9 mouse cellular contexts compared by ENCODE assay signal in the genomic region with DNA sequence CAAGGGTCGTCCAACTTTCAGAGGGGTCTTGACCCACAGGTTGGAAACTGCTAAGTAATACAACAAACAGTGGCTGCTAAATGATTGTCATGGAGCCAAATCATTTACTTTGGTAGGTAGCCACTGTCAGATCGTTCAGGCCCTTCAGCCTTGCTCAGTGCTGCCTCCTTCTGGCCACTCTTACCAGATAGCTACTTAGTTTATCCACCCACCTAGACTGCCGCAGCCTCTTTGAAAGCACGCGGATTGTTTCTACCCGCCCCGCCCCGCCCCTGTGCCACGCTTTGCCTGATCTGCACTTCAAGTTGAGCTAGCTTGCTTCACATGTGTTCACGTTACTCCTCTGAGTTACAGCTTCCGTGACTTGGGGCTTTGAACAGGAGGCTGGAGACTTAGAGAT. TPM values are rescaled to one million over a fixed set of nuclear protein-coding genes. Genes with fewer than 3 reads are reported as not detected.
DNase-seq lines count a peak whose midpoint lies in the region; ATAC-seq and TF ChIP-seq lines count a peak whose summit lies in the region.
"Had no signal": no experiment of that assay in that cellular context is flagged by ENCODE, and none has a peak within 500 bp of the region (broad histone marks: within the 10 kb centered on the region; RNA-seq: fewer than 3 reads in every experiment).

No protein-coding gene starts in this region.

- H3K36me3 ChIP-seq in kidney, adult 2 months (ENCODE audit: control insufficient read depth, insufficient read depth, low read length), result no peaks in the 10 kb centered on the region
- no peaks in the 10 kb centered on the region for H3K36me3 ChIP-seq in kidney, embryonic 14.5 days (ENCODE audit: control insufficient read depth, insufficient read depth, low read length)
- no peaks in the 10 kb centered on the region for H3K36me3 ChIP-seq in limb, embryonic 10.5 days
- no peaks in the 10 kb centered on the region for H3K36me3 ChIP-seq in splenic B cell, adult 2 months (ENCODE audit: control insufficient read depth, insufficient read depth, low read length, poor library complexity, severe bottlenecking)
- H3K36me3 ChIP-seq: heart, embryonic 15.5 days had no signal

- intact Hi-C loops in gastrocnemius, postnatal 36 days (cut with DNase I), result no loop called here

- no peak overlapping the region for H3K4me2 ChIP-seq in kidney, embryonic 14.5 days (replicated peaks; ENCODE audit: low read depth, low read length)
- H3K4me2 ChIP-seq: heart, embryonic 15.5 days had no signal

- no peaks in the 10 kb centered on the region for H3K27me3 ChIP-seq in kidney, adult 2 months (replicated peaks; ENCODE audit: control insufficient read depth, insufficient read depth, low read length)
- H3K27me3 ChIP-seq in kidney, embryonic 14.5 days (ENCODE audit: control insufficient read depth, insufficient read depth, low read length), result no peaks in the 10 kb centered on the region
- H3K27me3 ChIP-seq in limb, embryonic 10.5 days (ENCODE audit: low read depth, poor library complexity, severe bottlenecking), result 0 out of 2 replicates have a peak, but pooled peaks cover 3% of the 10 kb centered on the region
- no peaks in the 10 kb centered on the region for H3K27me3 ChIP-seq in splenic B cell, adult 2 months (ENCODE audit: control insufficient read depth, insufficient read depth, low read length, poor library complexity, severe bottlenecking)

- H3K9me3 ChIP-seq in kidney, embryonic 14.5 days (ENCODE audit: control insufficient read depth, low read length), result no peaks in the 10 kb centered on the region
- no peaks in the 10 kb centered on the region for H3K9me3 ChIP-seq in limb, embryonic 10.5 days (replicated peaks)
- H3K9me3 ChIP-seq: heart, embryonic 15.5 days had no signal

- peak; percentile 31 for DNase-seq in kidney, adult 2 months
- peak; percentile 86 for DNase-seq in ES-CJ7 (ENCODE audit: low read depth, low spot score)
- peak; percentile 63 for DNase-seq in limb, embryonic 10.5 days (ENCODE audit: low spot score)
- peak; percentile 25 for DNase-seq in splenic B cell, adult 2 months (ENCODE audit: low read depth, low spot score)
- no peak for DNase-seq in gastrocnemius, postnatal 36 days

- no peak overlapping the region for H3K9ac ChIP-seq in kidney, embryonic 14.5 days (ENCODE audit: low read depth, low read length)
- H3K9ac ChIP-seq: heart, embryonic 15.5 days had no signal

- peak; percentile 83 for TF ChIP-seq CTCF in kidney, adult 2 months (conservative IDR thresholded peaks at IDR 0.05; ENCODE audit: insufficient read depth, insufficient read length, low read depth, low read length)
- TF ChIP-seq CTCF in bone marrow, adult 2 months (IDR thresholded peaks at IDR 0.05; ENCODE audit: control insufficient read depth, insufficient read depth, low read length), result peak; percentile 47

- no peak for TF ChIP-seq POLR2A in kidney, adult 2 months (IDR thresholded peaks at IDR 0.05; ENCODE audit: low read depth, low read length)
- TF ChIP-seq POLR2A in bone marrow, adult 2 months (IDR thresholded peaks at IDR 0.05; ENCODE audit: borderline replicate concordance, control insufficient read depth, low read depth, low read length), result no peak

- no peak overlapping the region for H3K27ac ChIP-seq in kidney, adult 2 months (ENCODE audit: insufficient read depth, low read depth, low read length)
- H3K27ac ChIP-seq in kidney, embryonic 14.5 days (ENCODE audit: low read depth, low read length), result no peak overlapping the region
- no peak overlapping the region for H3K27ac ChIP-seq in bone marrow, adult 2 months (ENCODE audit: control insufficient read depth, insufficient read depth, low read depth, low read length, poor library complexity)
- no peak overlapping the region for H3K27ac ChIP-seq in limb, embryonic 10.5 days
- H3K27ac ChIP-seq: heart, embryonic 15.5 days had no signal

- H3K4me1 ChIP-seq in kidney, adult 2 months (ENCODE audit: control insufficient read depth, insufficient read depth, low read length), result no peaks in the 10 kb centered on the region
- H3K4me1 ChIP-seq in kidney, embryonic 14.5 days (ENCODE audit: control insufficient read depth, insufficient read depth, low read length), result no peaks in the 10 kb centered on the region
- no peaks in the 10 kb centered on the region; the same call in 1 of the 2 replicates for H3K4me1 ChIP-seq in bone marrow, adult 2 months (ENCODE audit: control insufficient read depth, insufficient read depth, low read length)
- no peaks in the 10 kb centered on the region for H3K4me1 ChIP-seq in limb, embryonic 10.5 days
- H3K4me1 ChIP-seq: heart, embryonic 15.5 days had no signal

- no peak overlapping the region for H3K4me3 ChIP-seq in kidney, adult 2 months (ENCODE audit: insufficient read depth, low read depth, low read length)
- H3K4me3 ChIP-seq in kidney, embryonic 14.5 days (ENCODE audit: low read length), result no peak overlapping the region
- no peak overlapping the region for H3K4me3 ChIP-seq in bone marrow, adult 2 months (replicated peaks; ENCODE audit: control insufficient read depth, low read depth, low read length)
- no peak overlapping the region for H3K4me3 ChIP-seq in limb, embryonic 10.5 days
- H3K4me3 ChIP-seq: heart, embryonic 15.5 days had no signal

- WGBS in kidney, adult 2 months, result 15% methylated on average over 11 of the region's 11 CpGs
- 21% methylated on average over 11 of the region's 11 CpGs for WGBS in kidney, embryonic 14.5 days
- 14% methylated on average over 11 of the region's 11 CpGs for WGBS in bone marrow, adult 2 months
- 32% methylated on average over 11 of the region's 11 CpGs for WGBS in limb, embryonic 10.5 days

- ATAC-seq in kidney, embryonic 14.5 days (ENCODE audit: low FRiP score, low TSS enrichment), result no peak

RNA-seq across cellular contexts. Expression of a gene that starts 14.6 kb away (rescaled TPM):
- 0.59 and 0.73 TPM in 2 replicates for polyA plus RNA-seq in kidney, adult 2 months (2012; rRNA removed)
- polyA plus RNA-seq in kidney, embryonic 14.5 days (2014; fragmentation: Nextera tagmentation; extraction: Ambion mirVana), result not detected in 2 replicates
- 1.2 TPM in 1 of 2 replicates, not detected in the other for polyA plus RNA-seq in bone marrow, adult 2 months (2011; ENCODE audit: insufficient read depth, insufficient read length, low replicate concordance, missing spikeins)
- not detected in 2 replicates for polyA plus RNA-seq in limb, embryonic 10.5 days (2016; fragmentation: Nextera tagmentation; extraction: Ambion mirVana)
- not detected for total RNA-seq in gastrocnemius, postnatal 36 days (2021)
- total RNA-seq: neutrophil, adult 5-6 weeks had no signal
- polyA plus RNA-seq: heart, embryonic 15.5 days had no signal

Comparison
In these comparisons a context has a peak if more than half of its experiments do, and no peak if none do; other contexts are left out.
1. DNase-seq: peak in kidney, adult 2 months (single experiment), ES-CJ7 (single experiment), limb, embryonic 10.5 days (single experiment) and splenic B cell, adult 2 months (single experiment); none in gastrocnemius, postnatal 36 days (0 of 2).